Mouse (Mus musculus) ES-Bruce4 (cell line): ENCODE measurements around the gene Uqcrfs1.

Source experiments
- CTCF ChIP-seq: IDR thresholded peaks from one replicate; pipeline ENCODE4 v1.8.1; 2011; ENCODE audit warnings: low read depth, low read length
- EP300 ChIP-seq: IDR thresholded peaks from 2 replicates; pipeline ENCODE4 v1.6.1; 2011; ENCODE audit warnings: low read depth, low read length; ENCODE audit not compliant: insufficient read depth
- POLR2A ChIP-seq: IDR thresholded peaks from one replicate; pipeline ENCODE4 v1.8.1; 2011; ENCODE audit warnings: low read length; ENCODE audit not compliant: insufficient read depth

DNA sequence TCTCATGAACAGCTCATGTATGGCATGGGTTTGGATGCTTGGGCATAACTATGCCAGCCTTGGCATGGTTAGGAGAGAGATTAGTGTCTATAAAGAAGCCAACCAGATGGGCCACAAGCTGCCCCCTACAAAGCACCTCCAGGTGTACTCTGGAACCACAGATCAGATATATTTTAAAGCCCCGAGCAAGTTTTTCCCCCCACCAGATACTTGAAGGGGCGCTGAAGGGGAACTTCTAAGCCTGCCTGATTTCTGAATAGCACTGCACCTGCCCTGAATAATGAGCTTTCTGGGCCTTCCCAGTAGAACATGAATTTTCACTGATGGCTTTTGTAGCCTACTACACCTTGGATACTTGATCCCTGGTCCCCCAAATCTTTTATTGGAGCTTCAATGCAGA lies 12.6 kb upstream of the Uqcrfs1 start:
- TF ChIP-seq POLR2A: no peak
- TF ChIP-seq CTCF: no peak
- no peak for TF ChIP-seq EP300
